Mouse (Mus musculus) heart, adult 2 months (tissue): ENCODE measurements around the gene Chst13.

Experiments
- CTCF ChIP-seq: fragments of 200-600 bp; IDR thresholded peaks from 2 replicates; pipeline ENCODE4 v1.8.1; 2022; ENCODE audit warnings: antibody characterized with exemption, mild to moderate bottlenecking, moderate library complexity
- EP300 ChIP-seq: fragments of 200-500 bp; IDR thresholded peaks from 2 replicates; pipeline ENCODE4 v1.6.1; 2011; ENCODE audit warnings: low read depth, low read length, control low read depth; ENCODE audit not compliant: insufficient read depth
- POLR2A ChIP-seq: fragments of 200-500 bp; IDR thresholded peaks from 2 replicates; pipeline ENCODE4 v1.6.1; 2011; ENCODE audit warnings: mild to moderate bottlenecking, low read depth, low read length, control low read depth; ENCODE audit not compliant: insufficient read depth

DNA sequence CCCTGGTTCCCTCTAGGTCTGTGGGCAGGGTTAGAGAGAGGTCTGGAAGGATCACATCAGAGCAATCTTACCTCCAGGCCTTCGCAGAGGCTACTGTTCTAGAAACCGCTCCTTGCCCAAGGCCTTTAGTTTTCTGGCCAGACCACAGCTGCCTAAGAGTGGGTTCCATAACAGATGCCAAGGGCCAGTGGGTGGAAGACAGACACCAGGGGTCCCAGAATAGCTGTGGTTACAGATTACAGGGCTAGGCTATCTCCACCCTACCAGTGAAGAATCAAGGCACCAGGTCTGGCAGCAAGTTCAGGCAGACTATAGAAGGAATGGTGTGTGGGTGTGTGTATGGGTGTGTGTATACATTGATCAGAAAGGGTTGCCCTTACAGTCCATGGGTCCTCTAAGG lies 6.0 kb downstream of the Chst13 start:
- TF ChIP-seq CTCF = no peak
- TF ChIP-seq POLR2A = no peak
- TF ChIP-seq EP300 = no peak
